ENCODE assay signal across 17 mouse cellular contexts in genomic region chr3:136045381-136045780, GRCm38 (mm10).
"Had no signal": no experiment of that assay in that cellular context is flagged by ENCODE, and none has a peak within 500 bp of the region (broad histone marks: within the 10 kb centered on the region; RNA-seq: fewer than 3 reads in every experiment).

No protein-coding gene starts in this region.

- H3K9ac ChIP-seq: limb, embryonic 12.5 days; limb, embryonic 15.5 days; liver, embryonic 14.5 days; liver, postnatal 0 days had no signal

- DNase-seq: kidney, postnatal 10 days; kidney, postnatal 36 days; layer of hippocampus, postnatal 36 days; left cerebral cortex, postnatal 4 days; liver, postnatal 0 days; lung, postnatal 14 days; lung, postnatal 4 days; midbrain, embryonic 14.5 days; thymus, adult 2 months; thymus, postnatal 14 days; thymus, postnatal 4 days had no signal

- H3K4me1 ChIP-seq: limb, embryonic 12.5 days; limb, embryonic 15.5 days had no signal

- H3K27me3 ChIP-seq: limb, embryonic 12.5 days; limb, embryonic 15.5 days had no signal

- H3K27ac ChIP-seq: limb, embryonic 12.5 days; limb, embryonic 15.5 days; liver, embryonic 14.5 days; stomach, postnatal 0 days had no signal

- H3K36me3 ChIP-seq: limb, embryonic 12.5 days; limb, embryonic 15.5 days had no signal

- H3K4me2 ChIP-seq: limb, embryonic 12.5 days; limb, embryonic 15.5 days; liver, embryonic 11.5 days; midbrain, embryonic 11.5 days had no signal

- H3K4me3 ChIP-seq: limb, embryonic 12.5 days; limb, embryonic 15.5 days had no signal

- H3K9me3 ChIP-seq: limb, embryonic 15.5 days had no signal

- ATAC-seq: liver, postnatal 0 days had no signal
